Mouse (Mus musculus) testis, adult 2 months (tissue): ENCODE measurements around the gene Mamdc4.

Experiments used
- CTCF ChIP-seq: fragments of 200-500 bp; IDR thresholded peaks from 2 replicates; pipeline ENCODE4 v1.5.1; 2012; ENCODE audit warnings: low read depth, mild to moderate bottlenecking, inconsistent platforms, low read length, moderate library complexity; ENCODE audit not compliant: control insufficient read depth, insufficient read depth, insufficient replicate concordance
- POLR2A ChIP-seq: fragments of 200-500 bp; IDR thresholded peaks from 2 replicates; pipeline ENCODE4 v1.6.1; 2012; ENCODE audit warnings: low read depth, mild to moderate bottlenecking, inconsistent platforms, low read length, moderate library complexity; ENCODE audit not compliant: control insufficient read depth

GRCm38 (mm10) chr2:25584856-25585255 is 10.2 kb upstream of the Mamdc4 start:
- TF ChIP-seq POLR2A (no peak), CTCF (no peak)
